Mouse (Mus musculus): Measurements from ENCODE around the gene Ephb3. TPM values are rescaled to one million over a fixed set of nuclear protein-coding genes. Genes with fewer than 3 reads are reported as not detected.

Ephb3 gene
- polyA plus RNA-seq, 1 experiment, result not detected

DNA sequence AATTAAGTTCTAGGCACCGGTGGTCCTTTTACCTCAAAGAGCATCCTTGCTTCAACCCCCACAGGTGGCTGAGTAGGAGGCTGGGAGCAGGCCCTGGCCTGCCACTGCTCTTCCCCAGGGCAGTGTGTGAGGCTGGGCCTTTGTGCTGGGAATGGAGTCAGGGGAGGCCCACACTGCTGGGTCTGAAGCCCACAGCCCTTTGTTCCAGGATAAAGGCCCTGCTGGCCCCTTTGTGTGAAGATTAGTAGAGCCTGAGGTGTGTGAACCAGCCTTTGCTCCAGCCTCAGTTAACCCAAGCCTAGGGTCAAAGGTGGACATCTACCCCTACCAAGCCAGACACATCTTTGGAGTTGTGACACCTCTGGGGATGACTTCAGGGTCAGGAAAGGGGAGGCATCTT, 7.8 kb downstream of the Ephb3 start:
- peaks cover 27% of the 10 kb centered on the region for H3K4me1 ChIP-seq (ENCODE audit: control insufficient read depth, insufficient read depth, low read length)
- H3K4me3 ChIP-seq (ENCODE audit: insufficient read depth, low read depth, low read length), result no peak overlapping the region
- H3K27ac ChIP-seq (ENCODE audit: insufficient read depth, low read depth, low read length), result no peak overlapping the region
- TF ChIP-seq CTCF (IDR thresholded peaks at IDR 0.05; ENCODE audit: insufficient read depth, low read depth, low read length) (no peak), POLR2A (IDR thresholded peaks at IDR 0.05; ENCODE audit: insufficient read depth, low read depth, low read length) (no peak)
- WGBS, result 82% methylated on average over 1 of the region's 1 CpGs

- Histone ChIP-seq H3K4me3 (ENCODE audit: insufficient read depth, low read depth, low read length) (no peak overlapping the region), H3K27ac (ENCODE audit: insufficient read depth, low read depth, low read length) (no peak overlapping the region), H3K4me1 (ENCODE audit: control insufficient read depth, insufficient read depth, low read length) (peaks cover 21% of the 10 kb centered on the region)
- WGBS, result 95% methylated on average over 7 of the region's 7 CpGs
- no peak for TF ChIP-seq POLR2A (IDR thresholded peaks at IDR 0.05; ENCODE audit: insufficient read depth, low read depth, low read length)
- no peak for TF ChIP-seq CTCF (IDR thresholded peaks at IDR 0.05; ENCODE audit: insufficient read depth, low read depth, low read length)
Observed at GRCm38 (mm10) chr16:21213939-21214338, 9.4 kb downstream of the Ephb3 start.

- H3K4me3 ChIP-seq (ENCODE audit: insufficient read depth, low read depth, low read length), result no peak overlapping the region
- peaks cover 21% of the 10 kb centered on the region for H3K4me1 ChIP-seq (ENCODE audit: control insufficient read depth, insufficient read depth, low read length)
- no peak overlapping the region for H3K27ac ChIP-seq (ENCODE audit: insufficient read depth, low read depth, low read length)
- TF ChIP-seq POLR2A (IDR thresholded peaks at IDR 0.05; ENCODE audit: insufficient read depth, low read depth, low read length), result no peak
- TF ChIP-seq CTCF (IDR thresholded peaks at IDR 0.05; ENCODE audit: insufficient read depth, low read depth, low read length), result no peak
- 84% methylated on average over 17 of the region's 17 CpGs for whole genome bisulfite sequencing
Observed at GRCm38 (mm10) chr16:21214803-21215202, 10.2 kb downstream of the Ephb3 start.

GRCm38 (mm10) chr16:21216047-21216446, 11.5 kb downstream of the Ephb3 start:
- TF ChIP-seq POLR2A (IDR thresholded peaks at IDR 0.05; ENCODE audit: insufficient read depth, low read depth, low read length), result no peak
- TF ChIP-seq CTCF (IDR thresholded peaks at IDR 0.05; ENCODE audit: insufficient read depth, low read depth, low read length), result no peak
- no peak overlapping the region for H3K27ac ChIP-seq (ENCODE audit: insufficient read depth, low read depth, low read length)
- peaks cover 16% of the 10 kb centered on the region for H3K4me1 ChIP-seq (ENCODE audit: control insufficient read depth, insufficient read depth, low read length)
- 57% methylated on average over 4 of the region's 4 CpGs for WGBS
- no peak overlapping the region for H3K4me3 ChIP-seq (ENCODE audit: insufficient read depth, low read depth, low read length)

DNA sequence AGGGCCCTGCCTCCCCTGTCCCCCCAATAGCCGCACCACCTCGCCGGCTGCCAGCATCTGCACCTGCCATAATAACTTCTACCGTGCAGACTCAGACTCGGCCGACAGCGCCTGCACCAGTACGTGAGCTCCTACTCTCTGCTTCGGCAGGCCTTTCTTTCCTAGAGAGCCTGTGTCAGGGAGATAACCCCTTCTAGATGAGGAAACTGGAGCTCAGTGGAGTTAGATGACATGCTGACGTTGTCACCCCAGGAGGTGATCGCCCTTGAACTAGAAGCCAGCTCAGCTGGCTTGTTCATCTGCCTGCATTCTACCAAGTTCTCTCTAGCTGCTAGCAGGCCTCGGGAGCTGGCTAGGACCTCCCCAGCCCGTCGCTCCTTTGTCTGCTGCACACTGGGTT, 12.7 kb downstream of the Ephb3 start:
- WGBS, result 89% methylated on average over 14 of the region's 14 CpGs
- no peak overlapping the region for H3K27ac ChIP-seq (ENCODE audit: insufficient read depth, low read depth, low read length)
- no peak overlapping the region for H3K4me3 ChIP-seq (ENCODE audit: insufficient read depth, low read depth, low read length)
- no peak for TF ChIP-seq POLR2A (IDR thresholded peaks at IDR 0.05; ENCODE audit: insufficient read depth, low read depth, low read length)
- no peak for TF ChIP-seq CTCF (IDR thresholded peaks at IDR 0.05; ENCODE audit: insufficient read depth, low read depth, low read length)
- peaks cover 12% of the 10 kb centered on the region for H3K4me1 ChIP-seq (ENCODE audit: control insufficient read depth, insufficient read depth, low read length)

- Histone ChIP-seq H3K27ac (ENCODE audit: insufficient read depth, low read depth, low read length) (no peak overlapping the region), H3K4me1 (ENCODE audit: control insufficient read depth, insufficient read depth, low read length) (peaks cover 24% of the 10 kb centered on the region), H3K4me3 (ENCODE audit: insufficient read depth, low read depth, low read length) (no peak overlapping the region)
- WGBS, result 77% methylated on average over 4 of the region's 4 CpGs
- TF ChIP-seq POLR2A (IDR thresholded peaks at IDR 0.05; ENCODE audit: insufficient read depth, low read depth, low read length) (no peak), CTCF (IDR thresholded peaks at IDR 0.05; ENCODE audit: insufficient read depth, low read depth, low read length) (no peak)
Observed at GRCm38 (mm10) chr16:21219656-21220055, 15.1 kb downstream of the Ephb3 start.

GRCm38 (mm10) chr16:21223038-21223437, 18.5 kb downstream of the Ephb3 start:
- H3K27ac ChIP-seq (ENCODE audit: insufficient read depth, low read depth, low read length), result no peak overlapping the region
- peaks cover 16% of the 10 kb centered on the region for H3K4me1 ChIP-seq (ENCODE audit: control insufficient read depth, insufficient read depth, low read length)
- 58% methylated on average over 3 of the region's 3 CpGs for WGBS
- H3K4me3 ChIP-seq (ENCODE audit: insufficient read depth, low read depth, low read length), result no peak overlapping the region
- TF ChIP-seq CTCF (IDR thresholded peaks at IDR 0.05; ENCODE audit: insufficient read depth, low read depth, low read length), result no peak
- TF ChIP-seq POLR2A (IDR thresholded peaks at IDR 0.05; ENCODE audit: insufficient read depth, low read depth, low read length), result no peak

- 60% methylated on average over 4 of the region's 4 CpGs for WGBS
- Histone ChIP-seq H3K27ac (ENCODE audit: insufficient read depth, low read depth, low read length) (no peak overlapping the region), H3K4me3 (ENCODE audit: insufficient read depth, low read depth, low read length) (no peak overlapping the region), H3K4me1 (ENCODE audit: control insufficient read depth, insufficient read depth, low read length) (peaks cover 16% of the 10 kb centered on the region)
- TF ChIP-seq POLR2A (IDR thresholded peaks at IDR 0.05; ENCODE audit: insufficient read depth, low read depth, low read length) (no peak), CTCF (IDR thresholded peaks at IDR 0.05; ENCODE audit: insufficient read depth, low read depth, low read length) (no peak)
Observed at GRCm38 (mm10) chr16:21224648-21225240, 20.2 kb downstream of the Ephb3 start.

- Histone ChIP-seq H3K4me1 (ENCODE audit: control insufficient read depth, insufficient read depth, low read length) (peaks cover 16% of the 10 kb centered on the region), H3K4me3 (ENCODE audit: insufficient read depth, low read depth, low read length) (no peak overlapping the region), H3K27ac (ENCODE audit: insufficient read depth, low read depth, low read length) (no peak overlapping the region)
- TF ChIP-seq CTCF (IDR thresholded peaks at IDR 0.05; ENCODE audit: insufficient read depth, low read depth, low read length), result no peak
- TF ChIP-seq POLR2A (IDR thresholded peaks at IDR 0.05; ENCODE audit: insufficient read depth, low read depth, low read length), result no peak
- 81% methylated on average over 6 of the region's 6 CpGs for WGBS
Observed at GRCm38 (mm10) chr16:21226629-21227028, 22.1 kb downstream of the Ephb3 start.
